Mouse (Mus musculus) heart, embryonic 11.5 days (tissue): ENCODE measurements around the gene Mrpl55. TPM values are rescaled to one million over a fixed set of nuclear protein-coding genes. Genes with fewer than 3 reads are reported as not detected.

ENCODE experiments used
- ATAC-seq: fragments of 200-750 bp; cut with Nextera tagmentation; replicated peaks from 2 replicates; pipeline ENCODE4 v1.8.0; 2017; ENCODE audit warnings: moderate library complexity; ENCODE audit not compliant: insufficient number of reproducible peaks, low FRiP score, low TSS enrichment
- H3K27ac ChIP-seq: fragments of 300-500 bp; sonication (generic); 2 replicates; pipeline ENCODE4 v1.5.1; 2014; ENCODE audit warnings: mild to moderate bottlenecking, low read depth, low read length
- H3K27me3 ChIP-seq: fragments of 300-500 bp; sonication (generic); 2 replicates; pipeline ENCODE4 v1.6.1; 2014; ENCODE audit warnings: mild to moderate bottlenecking, low read length, mixed read lengths; ENCODE audit not compliant: control insufficient read depth, insufficient read depth
- H3K36me3 ChIP-seq: fragments of 300-500 bp; sonication (generic); 2 replicates; pipeline ENCODE4 v1.6.1; 2014; ENCODE audit warnings: mild to moderate bottlenecking, low read length, moderate library complexity, mixed read lengths; ENCODE audit not compliant: control insufficient read depth, insufficient read depth
- H3K4me1 ChIP-seq: fragments of 300-500 bp; sonication (generic); 2 replicates; pipeline ENCODE4 v1.6.1; 2014; ENCODE audit warnings: low read length; ENCODE audit not compliant: control insufficient read depth, insufficient read depth
- H3K4me2 ChIP-seq: fragments of 300-500 bp; sonication (generic); 2 replicates; pipeline ENCODE4 v1.6.1; 2014; ENCODE audit warnings: mild to moderate bottlenecking, moderate library complexity
- H3K4me3 ChIP-seq: fragments of 300-500 bp; sonication (generic); 2 replicates; pipeline ENCODE4 v1.5.1; 2014; ENCODE audit warnings: low read depth, low read length
- H3K9ac ChIP-seq: fragments of 300-500 bp; sonication (generic); 2 replicates; pipeline ENCODE4 v1.6.1; 2014; ENCODE audit warnings: mild to moderate bottlenecking, low read depth, low read length, moderate library complexity
- H3K9me3 ChIP-seq: fragments of 300-500 bp; sonication (generic); replicated peaks from 2 replicates; pipeline ENCODE4 v1.6.1; 2016; ENCODE audit warnings: low read length; ENCODE audit not compliant: control insufficient read depth
- WGBS: fragments of 180-500 bp; shearing (Covaris S2); extraction: QIAGEN DNeasy Blood & Tissue Kit; methylation state at CpG from one replicate; pipeline ENCODE4 v1.1.7; 2014; ENCODE audit not compliant: insufficient replicate concordance; 5-methylcytosine and 5-hydroxymethylcytosine counted together
- polyA plus RNA-seq: library from polyadenylated mRNA; unstranded; fragments of >200 nt; fragmentation: Nextera tagmentation; extraction: Ambion mirVana; gene quantifications from 2 replicates; pipeline ENCODE4 v1.2.1, GENCODE M21; 2014

Mrpl55 gene
- polyA plus RNA-seq, 1 experiment from 2014 or later = 102 TPM

- H3K27ac ChIP-seq = peak within 1 kb of the TSS; percentile 30; the same call in 1 of the 2 replicates
- WGBS = 38% methylated on average over 3 of the region's 3 CpGs
- no peaks in the 10 kb centered on the region for H3K9me3 ChIP-seq
- H3K4me1 ChIP-seq = peaks cover 19% of the 10 kb centered on the region
- H3K4me3 ChIP-seq = no peak within 1 kb of the TSS
- ATAC-seq = no peak; the same call in 1 of the 2 replicates
- peaks cover 17% of the 10 kb centered on the region for H3K27me3 ChIP-seq
- H3K4me2 ChIP-seq = no peak within 1 kb of the TSS
- peaks cover 17% of the 10 kb centered on the region for H3K36me3 ChIP-seq
- peak within 1 kb of the TSS; percentile 18; the same call in 1 of the 2 replicates for H3K9ac ChIP-seq
Observed at GRCm38 (mm10) chr11:59182864-59183331, 19.4 kb upstream of the Mrpl55 start, which contains the start of gene Gjc2. TSS of gene Gjc2 (minus strand) at chr11:59183213.

GRCm38 (mm10) chr11:59183821-59184220, 18.5 kb upstream of the Mrpl55 start:
- Histone ChIP-seq H3K9ac (no peak overlapping the region; the same call in 1 of the 2 replicates), H3K9me3 (no peaks in the 10 kb centered on the region), H3K36me3 (peaks cover 17% of the 10 kb centered on the region), H3K4me1 (peaks cover 19% of the 10 kb centered on the region), H3K27me3 (peaks cover 8% of the 10 kb centered on the region), H3K4me3 (no peak overlapping the region), H3K27ac (0 out of 2 replicates have a peak overlapping the region, but pooled peaks have one; percentile 30), H3K4me2 (no peak overlapping the region)
- no peak; the same call in 1 of the 2 replicates for ATAC-seq
- 19% methylated on average over 3 of the region's 3 CpGs for WGBS

- no peaks in the 10 kb centered on the region for H3K9me3 ChIP-seq
- H3K36me3 ChIP-seq = peaks cover 17% of the 10 kb centered on the region
- no peak overlapping the region for H3K9ac ChIP-seq
- ATAC-seq = no peak
- H3K4me2 ChIP-seq = no peak overlapping the region
- 82% methylated on average over 5 of the region's 5 CpGs for WGBS
- H3K27ac ChIP-seq = no peak overlapping the region
- no peaks in the 10 kb centered on the region for H3K27me3 ChIP-seq
- no peak overlapping the region for H3K4me3 ChIP-seq
- H3K4me1 ChIP-seq = peaks cover 13% of the 10 kb centered on the region
Observed at GRCm38 (mm10) chr11:59185490-59185889, 16.8 kb upstream of the Mrpl55 start.

GRCm38 (mm10) chr11:59187706-59188105, 14.6 kb upstream of the Mrpl55 start:
- no peak overlapping the region for H3K4me2 ChIP-seq
- peaks cover 17% of the 10 kb centered on the region for H3K36me3 ChIP-seq
- no peak overlapping the region for H3K9ac ChIP-seq
- H3K9me3 ChIP-seq = no peaks in the 10 kb centered on the region
- WGBS = 79% methylated on average over 6 of the region's 6 CpGs
- no peak overlapping the region for H3K27ac ChIP-seq
- no peak for ATAC-seq
- peaks cover 11% of the 10 kb centered on the region for H3K4me1 ChIP-seq
- H3K4me3 ChIP-seq = no peak overlapping the region
- H3K27me3 ChIP-seq = no peaks in the 10 kb centered on the region

- Histone ChIP-seq H3K27ac (peak overlapping the region; percentile 84), H3K4me2 (peak overlapping the region; percentile 76), H3K9me3 (no peaks in the 10 kb centered on the region), H3K9ac (peak overlapping the region; percentile 68), H3K27me3 (no peaks in the 10 kb centered on the region), H3K4me1 (0 out of 2 replicates have a peak, but pooled peaks cover 4% of the 10 kb centered on the region), H3K36me3 (peaks cover 3% of the 10 kb centered on the region; the same call in 1 of the 2 replicates), H3K4me3 (peak overlapping the region; percentile 57)
- under 1% methylated on average over 44 of the region's 59 CpGs for WGBS
- ATAC-seq = peak; percentile 94
Observed at GRCm38 (mm10) chr11:59191231-59192058, 10.8 kb upstream of the Mrpl55 start.

GRCm38 (mm10) chr11:59192059-59192386, 10.3 kb upstream of the Mrpl55 start, which contains the start of gene Guk1:
TSS of gene Guk1 (minus strand) at chr11:59192212.
- ATAC-seq = 0 out of 2 replicates have a peak, but pooled peaks have one; percentile 1
- whole genome bisulfite sequencing = 7% methylated on average over 16 of the region's 16 CpGs
- H3K9ac ChIP-seq = peak within 1 kb of the TSS; percentile 68
- peak within 1 kb of the TSS; percentile 76 for H3K4me2 ChIP-seq
- H3K4me3 ChIP-seq = peak within 1 kb of the TSS; percentile 57
- H3K4me1 ChIP-seq = 0 out of 2 replicates have a peak, but pooled peaks cover 4% of the 10 kb centered on the region
- peak within 1 kb of the TSS; percentile 84 for H3K27ac ChIP-seq
- no peaks in the 10 kb centered on the region for H3K27me3 ChIP-seq
- H3K36me3 ChIP-seq = no peaks in the 10 kb centered on the region
- H3K9me3 ChIP-seq = no peaks in the 10 kb centered on the region

GRCm38 (mm10) chr11:59196230-59196629, 6.1 kb upstream of the Mrpl55 start:
- H3K36me3 ChIP-seq = no peaks in the 10 kb centered on the region
- no peaks in the 10 kb centered on the region for H3K9me3 ChIP-seq
- H3K9ac ChIP-seq = no peak overlapping the region
- H3K27ac ChIP-seq = no peak overlapping the region
- no peaks in the 10 kb centered on the region for H3K27me3 ChIP-seq
- H3K4me3 ChIP-seq = no peak overlapping the region
- peaks cover 4% of the 10 kb centered on the region for H3K4me1 ChIP-seq
- ATAC-seq = no peak
- no peak overlapping the region for H3K4me2 ChIP-seq

- peak overlapping the region; percentile 95 for H3K4me3 ChIP-seq
- H3K27ac ChIP-seq = peak overlapping the region; percentile 64
- H3K36me3 ChIP-seq = peaks cover 4% of the 10 kb centered on the region
- 0 out of 2 replicates have a peak, but pooled peaks have one; percentile 2 for ATAC-seq
- H3K4me2 ChIP-seq = peak overlapping the region; percentile 91
- peak overlapping the region; percentile 86 for H3K9ac ChIP-seq
- no peaks in the 10 kb centered on the region for H3K9me3 ChIP-seq
- peaks cover 12% of the 10 kb centered on the region for H3K4me1 ChIP-seq
- H3K27me3 ChIP-seq = no peaks in the 10 kb centered on the region
- 27% methylated on average over 16 of the region's 16 CpGs for WGBS
Observed at GRCm38 (mm10) chr11:59201216-59202002, 877 bp upstream of the Mrpl55 start.
